Mouse (Mus musculus) liver, adult 2 months (tissue): ENCODE measurements at regions not wholly inside any gene's neighbourhood (a gene's known extent, or its start where the extent isn't known, plus 50 kb on each side); places are given as distances from the start of the nearest gene placed in this dataset.

Experiments
- DNase-seq: peaks from one replicate; pipeline ENCODE4 v3.0.0-alpha.2; 2011; ENCODE audit warnings: low read depth, low spot score; ENCODE audit errors: extremely low read depth
- H3K27ac ChIP-seq: fragments of 200-500 bp; replicated peaks from 2 replicates; pipeline ENCODE4 v1.5.1; 2012; ENCODE audit warnings: low read depth, mild to moderate bottlenecking, control low read depth, inconsistent platforms, low read length; ENCODE audit not compliant: insufficient read depth
- H3K27me3 ChIP-seq: fragments of 200-500 bp; 2 replicates; pipeline ENCODE4 v1.6.1; 2012; ENCODE audit warnings: mild to moderate bottlenecking, moderate library complexity, low read length, inconsistent platforms; ENCODE audit not compliant: control insufficient read depth, insufficient read depth
- H3K36me3 ChIP-seq: fragments of 200-500 bp; 2 replicates; pipeline ENCODE4 v1.6.1; 2012; ENCODE audit warnings: low read length, inconsistent platforms; ENCODE audit not compliant: control insufficient read depth, insufficient read depth
- H3K4me1 ChIP-seq: fragments of 200-500 bp; 2 replicates; pipeline ENCODE4 v1.6.1; 2011; ENCODE audit warnings: low read length; ENCODE audit not compliant: control insufficient read depth, insufficient read depth
- H3K4me3 ChIP-seq: fragments of 200-500 bp; 2 replicates; pipeline ENCODE4 v1.5.1; 2011; ENCODE audit warnings: low read depth, mild to moderate bottlenecking, control low read depth, low read length, moderate library complexity; ENCODE audit not compliant: insufficient read depth
- H3K79me2 ChIP-seq: fragments of 200-500 bp; 2 replicates; pipeline ENCODE4 v1.6.1; 2012; ENCODE audit warnings: inconsistent platforms, mild to moderate bottlenecking, low read length, moderate library complexity; ENCODE audit not compliant: control insufficient read depth, insufficient read depth
- H3K9ac ChIP-seq: fragments of 200-500 bp; 2 replicates; pipeline ENCODE4 v1.6.1; 2012; ENCODE audit warnings: low read depth, mild to moderate bottlenecking, control low read depth, inconsistent platforms, low read length
- CTCF ChIP-seq: fragments of 200-500 bp; IDR thresholded peaks from 2 replicates; pipeline ENCODE4 v1.5.1; 2011; ENCODE audit warnings: low read depth, low read length, control low read depth
- POLR2A ChIP-seq: fragments of 200-500 bp; IDR thresholded peaks from 2 replicates; pipeline ENCODE4 v1.6.1; 2011; ENCODE audit warnings: low read length, control low read depth; ENCODE audit not compliant: insufficient read depth; ENCODE audit errors: extremely low read depth
- WGBS: fragments of 180-500 bp; shearing (Covaris S2); methylation state at CpG from one replicate; pipeline ENCODE4 v1.1.7; 2018; 5-methylcytosine and 5-hydroxymethylcytosine counted together

- Histone ChIP-seq H3K4me3 (no peak overlapping the region), H3K79me2 (no peaks in the 10 kb centered on the region), H3K36me3 (no peaks in the 10 kb centered on the region), H3K27me3 (no peaks in the 10 kb centered on the region), H3K9ac (no peak overlapping the region), H3K27ac (no peak overlapping the region), H3K4me1 (no peaks in the 10 kb centered on the region)
- TF ChIP-seq POLR2A (no peak), CTCF (no peak)
- DNase-seq, result no peak
- 60% methylated on average over 5 of the region's 5 CpGs for WGBS
These were observed 77.5 kb upstream of the Shisa3 start for GRCm38 (mm10) chr5:67530149-67530548.

DNA sequence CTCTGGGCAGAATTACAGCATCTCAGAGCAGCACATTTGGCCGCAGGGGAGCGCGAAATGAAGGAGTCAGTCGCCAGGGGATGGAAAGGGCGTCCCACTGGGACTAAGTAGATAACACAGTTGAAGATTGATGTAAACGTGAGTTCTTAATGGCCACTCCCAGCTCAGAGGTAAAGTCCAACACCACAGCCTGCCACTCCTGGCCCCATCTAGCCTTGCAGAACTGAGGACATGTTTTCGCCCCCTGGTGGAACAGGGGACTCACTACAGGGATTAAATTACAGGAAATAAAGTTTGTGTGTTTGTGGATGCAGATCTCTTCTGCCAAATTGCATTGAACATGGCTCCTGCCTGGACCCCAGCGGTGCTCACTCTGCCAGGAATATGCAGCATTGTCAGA, 76.7 kb upstream of the Shisa3 start:
- H3K27me3 ChIP-seq, result no peaks in the 10 kb centered on the region
- peak; percentile 8 for DNase-seq
- no peak overlapping the region for H3K27ac ChIP-seq
- H3K4me1 ChIP-seq, result no peaks in the 10 kb centered on the region
- H3K79me2 ChIP-seq, result no peaks in the 10 kb centered on the region
- H3K9ac ChIP-seq, result no peak overlapping the region
- TF ChIP-seq POLR2A (no peak), CTCF (peak; percentile 43)
- H3K4me3 ChIP-seq, result no peak overlapping the region
- 41% methylated on average over 8 of the region's 8 CpGs for WGBS
- no peaks in the 10 kb centered on the region for H3K36me3 ChIP-seq

DNA sequence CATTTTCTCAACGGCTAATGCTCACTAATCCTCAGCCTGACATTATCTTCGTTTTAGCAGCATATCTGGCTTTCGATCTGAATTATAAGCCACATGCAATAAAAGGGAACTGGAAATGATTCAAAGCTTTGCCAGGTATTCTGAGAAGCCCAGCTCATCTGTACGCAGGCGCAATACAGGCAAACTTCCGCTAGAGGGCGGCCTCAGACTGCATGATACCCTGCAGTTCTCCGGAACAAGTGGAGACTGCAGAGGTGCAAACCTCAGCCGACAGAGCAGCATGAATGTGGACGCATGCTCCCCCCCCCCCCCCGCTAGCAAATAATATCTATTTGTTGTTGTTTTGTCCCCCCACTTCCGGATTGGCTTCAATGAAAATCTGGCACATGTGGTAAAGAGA, 75.3 kb upstream of the Shisa3 start:
- Histone ChIP-seq H3K27me3 (no peaks in the 10 kb centered on the region), H3K27ac (no peak overlapping the region), H3K79me2 (no peaks in the 10 kb centered on the region), H3K36me3 (no peaks in the 10 kb centered on the region), H3K4me3 (no peak overlapping the region), H3K4me1 (no peaks in the 10 kb centered on the region), H3K9ac (no peak overlapping the region)
- TF ChIP-seq CTCF (peak; percentile 96), POLR2A (no peak)
- 2% methylated on average over 12 of the region's 12 CpGs for WGBS
- DNase-seq, result peak; percentile 52

DNA sequence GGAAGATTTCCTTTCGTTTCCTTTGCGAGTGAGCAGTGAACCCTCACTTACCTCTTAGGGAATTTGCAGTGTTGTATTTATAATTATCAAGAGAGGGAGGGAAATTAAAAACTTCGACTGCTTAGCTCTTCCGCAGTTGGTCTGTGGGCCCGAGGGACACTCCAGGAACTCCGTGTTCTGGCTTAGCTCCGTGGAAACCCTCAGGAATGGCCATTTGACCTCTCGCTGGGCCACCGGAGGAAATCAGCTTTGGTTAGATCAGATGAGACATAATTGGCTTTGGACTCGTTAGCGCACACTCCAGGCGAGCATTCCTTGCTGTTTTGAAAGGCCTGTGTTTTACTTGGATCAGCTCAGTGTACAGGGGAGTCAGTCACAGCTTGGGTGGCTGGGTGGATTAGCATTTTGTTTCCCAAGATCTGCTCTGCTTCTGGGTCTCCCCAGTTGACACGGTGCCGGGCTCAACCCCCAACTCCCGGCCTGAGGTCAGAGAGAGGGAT, 74.9 kb upstream of the Shisa3 start:
- TF ChIP-seq CTCF (no peak), POLR2A (no peak)
- peak; percentile 14 for DNase-seq

GRCm38 (mm10) chr5:67534056-67534455, 73.6 kb upstream of the Shisa3 start:
- no peak for DNase-seq
- no peak overlapping the region for H3K4me3 ChIP-seq
- H3K4me1 ChIP-seq, result no peaks in the 10 kb centered on the region
- H3K79me2 ChIP-seq, result no peaks in the 10 kb centered on the region
- no peaks in the 10 kb centered on the region for H3K36me3 ChIP-seq
- H3K27me3 ChIP-seq, result no peaks in the 10 kb centered on the region
- WGBS, result 80% methylated on average over 7 of the region's 7 CpGs
- H3K9ac ChIP-seq, result no peak overlapping the region
- no peak overlapping the region for H3K27ac ChIP-seq
- TF ChIP-seq CTCF (no peak), POLR2A (no peak)

More for the DNA sequence above, 74.9 kb upstream of the Shisa3 start:
- WGBS, result 33% methylated on average over 15 of the region's 15 CpGs
- Histone ChIP-seq H3K27me3 (no peaks in the 10 kb centered on the region), H3K9ac (no peak overlapping the region), H3K4me3 (no peak overlapping the region), H3K27ac (no peak overlapping the region), H3K4me1 (no peaks in the 10 kb centered on the region), H3K36me3 (no peaks in the 10 kb centered on the region), H3K79me2 (no peaks in the 10 kb centered on the region)

DNA sequence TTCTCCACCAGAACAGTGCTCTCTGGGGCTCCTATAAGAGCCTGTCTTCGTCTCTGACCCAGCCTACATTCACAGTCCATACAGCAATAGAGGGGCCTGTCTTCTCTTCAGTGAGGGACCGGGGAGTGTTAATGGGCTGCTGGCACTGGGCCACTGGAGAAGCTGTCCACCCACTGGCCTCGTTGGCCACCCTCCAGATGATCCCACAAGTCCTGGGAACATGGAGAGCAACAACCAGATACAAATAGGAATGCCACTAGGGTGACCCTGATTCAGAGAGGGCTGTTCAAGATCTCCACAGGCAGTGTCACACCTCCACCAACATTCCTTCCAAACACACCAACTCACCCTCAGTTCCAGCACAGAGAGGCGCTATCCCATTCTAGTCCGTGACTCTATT, 69.7 kb upstream of the Shisa3 start:
- H3K9ac ChIP-seq, result no peak overlapping the region
- DNase-seq, result peak; percentile 7
- no peaks in the 10 kb centered on the region for H3K4me1 ChIP-seq
- no peaks in the 10 kb centered on the region for H3K27me3 ChIP-seq
- H3K27ac ChIP-seq, result no peak overlapping the region
- H3K79me2 ChIP-seq, result no peaks in the 10 kb centered on the region
- no peak overlapping the region for H3K4me3 ChIP-seq
- no peaks in the 10 kb centered on the region for H3K36me3 ChIP-seq
- 83% methylated on average over 5 of the region's 5 CpGs for WGBS
- no peak for TF ChIP-seq CTCF
- TF ChIP-seq POLR2A, result no peak
